Mouse (Mus musculus) midbrain, postnatal 0 days (tissue): ENCODE measurements at regions not wholly inside any gene's neighbourhood (a gene's known extent, or its start where the extent isn't known, plus 50 kb on each side); places are given as distances from the start of the nearest gene placed in this dataset.

Experiments used
- ATAC-seq: fragments of 200-750 bp; cut with Nextera tagmentation; 2 replicates; pipeline ENCODE4 v1.8.0; 2017; ENCODE audit warnings: moderate number of reproducible peaks, mild to moderate bottlenecking, moderate TSS enrichment, moderate library complexity; ENCODE audit not compliant: low FRiP score
- DNase-seq: peaks from one replicate; pipeline ENCODE4 v3.0.0-alpha.2; 2015; ENCODE audit warnings: low spot score
- H3K27ac ChIP-seq: fragments of 300-500 bp; sonication (generic); 2 replicates; pipeline ENCODE4 v1.5.1; 2014; ENCODE audit warnings: low read depth, mild to moderate bottlenecking, low read length, mixed read lengths
- H3K27me3 ChIP-seq: fragments of 300-500 bp; sonication (generic); 2 replicates; pipeline ENCODE4 v1.6.1; 2014; ENCODE audit warnings: low read length, control low read depth, mixed read lengths; ENCODE audit not compliant: insufficient read depth
- H3K36me3 ChIP-seq: fragments of 300-500 bp; sonication (generic); 2 replicates; pipeline ENCODE4 v1.6.1; 2014; ENCODE audit warnings: low read length, control low read depth, mixed read lengths; ENCODE audit not compliant: insufficient read depth
- H3K4me1 ChIP-seq: fragments of 300-500 bp; sonication (generic); 2 replicates; pipeline ENCODE4 v1.6.1; 2014; ENCODE audit warnings: mild to moderate bottlenecking, control low read depth, antibody characterized with exemption, low read length, mixed read lengths; ENCODE audit not compliant: insufficient read depth
- H3K4me2 ChIP-seq: fragments of 300-500 bp; sonication (generic); 2 replicates; pipeline ENCODE4 v1.6.1; 2014; ENCODE audit warnings: low read depth, mild to moderate bottlenecking, low read length, mixed read lengths; ENCODE audit not compliant: poor library complexity, severe bottlenecking
- H3K4me3 ChIP-seq: fragments of 300-500 bp; sonication (generic); 2 replicates; pipeline ENCODE4 v1.5.1; 2014; ENCODE audit warnings: low read depth, mild to moderate bottlenecking, low read length, moderate library complexity
- H3K9ac ChIP-seq: fragments of 300-500 bp; sonication (generic); replicated peaks from 2 replicates; pipeline ENCODE4 v1.6.1; 2014; ENCODE audit warnings: mild to moderate bottlenecking, low read length, moderate library complexity, mixed read lengths; ENCODE audit not compliant: poor library complexity, severe bottlenecking
- H3K9me3 ChIP-seq: fragments of 300-500 bp; sonication (generic); 2 replicates; pipeline ENCODE4 v1.6.1; 2016; ENCODE audit warnings: low read length, control low read depth
- CTCF ChIP-seq: IDR thresholded peaks from 2 replicates; pipeline ENCODE4 v1.5.1; 2016; ENCODE audit warnings: antibody characterized with exemption, mild to moderate bottlenecking
- WGBS: fragments of 180-500 bp; shearing (Covaris S2); extraction: QIAGEN DNeasy Blood & Tissue Kit; methylation state at CpG from one replicate; pipeline ENCODE4 v1.1.7; 2014; 5-methylcytosine and 5-hydroxymethylcytosine counted together

GRCm38 (mm10) chr6:101048431-101048830 is 215.0 kb downstream of the Ppp4r2 start:
- Histone ChIP-seq H3K4me2 (no peak overlapping the region), H3K27ac (no peak overlapping the region), H3K4me3 (no peak overlapping the region), H3K9me3 (no peaks in the 10 kb centered on the region), H3K4me1 (peaks cover 6% of the 10 kb centered on the region; the same call in 1 of the 2 replicates), H3K9ac (no peak overlapping the region), H3K36me3 (no peaks in the 10 kb centered on the region), H3K27me3 (no peaks in the 10 kb centered on the region)
- 39% methylated on average over 1 of the region's 1 CpGs for WGBS
- no peak for DNase-seq
- no peak for TF ChIP-seq CTCF
- ATAC-seq, result no peak

DNA sequence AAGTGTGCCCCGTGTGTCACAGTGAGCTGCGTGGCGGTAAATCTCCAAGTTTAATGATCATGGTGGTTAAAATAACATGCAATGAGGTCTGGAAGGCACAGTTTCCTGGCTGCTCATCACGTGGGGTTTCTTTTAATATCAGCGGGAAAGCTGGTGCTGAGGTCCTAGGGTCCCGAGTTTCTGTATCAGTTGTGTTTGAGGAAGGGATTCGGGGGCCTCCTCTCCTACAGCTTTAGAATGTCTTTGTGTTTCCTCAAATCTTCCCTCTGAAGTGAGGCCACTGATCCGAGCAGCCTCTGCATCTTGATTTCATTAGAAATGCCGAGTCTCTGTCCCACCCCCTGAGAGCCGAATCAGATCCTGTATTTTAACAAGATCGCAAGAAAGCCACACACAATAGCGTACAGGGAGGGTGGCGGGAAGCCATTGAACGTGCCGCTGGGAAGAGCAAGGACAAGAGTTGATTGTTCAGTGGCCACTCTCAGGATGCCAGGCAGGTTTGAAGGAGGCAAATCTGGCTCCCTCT is 215.5 kb downstream of the Ppp4r2 start:
- Histone ChIP-seq H3K4me1 (peaks cover 6% of the 10 kb centered on the region; the same call in 1 of the 2 replicates), H3K9ac (no peak overlapping the region), H3K27me3 (no peaks in the 10 kb centered on the region), H3K9me3 (no peaks in the 10 kb centered on the region), H3K27ac (0 out of 2 replicates have a peak overlapping the region, but pooled peaks have one; percentile 32), H3K36me3 (no peaks in the 10 kb centered on the region), H3K4me2 (no peak overlapping the region), H3K4me3 (no peak overlapping the region)
- peak; percentile 44; the same call in 1 of the 2 replicates for ATAC-seq
- TF ChIP-seq CTCF, result no peak
- DNase-seq, result peak; percentile 30
- WGBS, result 16% methylated on average over 15 of the region's 15 CpGs

DNA sequence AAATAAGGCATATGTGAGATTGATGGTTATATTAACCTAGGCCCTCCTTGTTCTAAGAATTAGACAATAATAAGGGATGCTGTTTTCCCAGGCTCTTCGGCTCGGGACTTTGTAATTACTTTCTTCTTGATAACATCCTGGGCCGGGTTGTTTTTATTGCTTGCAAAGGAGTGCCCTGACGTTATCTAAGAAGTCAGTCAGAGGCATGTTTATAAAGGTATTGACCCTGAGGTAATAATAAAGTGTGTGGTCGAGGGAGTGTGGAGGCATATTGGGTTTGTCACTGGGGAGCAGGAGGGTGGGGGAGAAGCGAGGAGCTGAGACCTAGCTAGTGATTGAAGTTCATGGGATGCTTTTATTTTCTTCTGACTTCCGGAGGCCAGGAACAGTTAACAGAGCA is 221.5 kb downstream of the Ppp4r2 start:
- no peaks in the 10 kb centered on the region for H3K27me3 ChIP-seq
- H3K4me2 ChIP-seq, result no peak overlapping the region
- H3K4me1 ChIP-seq, result no peaks in the 10 kb centered on the region
- no peak overlapping the region for H3K27ac ChIP-seq
- H3K9ac ChIP-seq, result no peak overlapping the region
- no peaks in the 10 kb centered on the region for H3K9me3 ChIP-seq
- 74% methylated on average over 7 of the region's 7 CpGs for WGBS
- no peaks in the 10 kb centered on the region for H3K36me3 ChIP-seq
- ATAC-seq, result no peak
- TF ChIP-seq CTCF, result no peak
- DNase-seq, result no peak
- H3K4me3 ChIP-seq, result no peak overlapping the region

DNA sequence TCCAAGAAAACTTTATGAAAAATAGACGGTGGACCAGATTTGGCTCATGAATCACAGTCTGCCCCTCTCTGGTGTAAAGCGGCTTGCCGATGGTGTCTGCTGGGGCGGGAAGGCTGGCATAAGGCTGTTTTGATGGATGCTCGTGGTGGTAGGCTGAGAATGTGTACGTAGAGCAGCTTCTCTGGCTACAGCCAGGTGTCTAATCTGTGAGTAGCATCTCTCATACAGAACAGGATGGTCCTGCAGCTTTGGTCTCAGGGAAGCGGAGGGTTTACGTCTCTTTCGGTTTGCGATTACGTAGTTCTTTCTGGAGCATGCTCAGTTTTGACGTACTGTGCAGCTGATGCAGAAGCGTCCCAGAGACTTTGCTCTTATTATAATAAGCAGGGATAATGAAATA is 222.9 kb downstream of the Ppp4r2 start:
- Histone ChIP-seq H3K9ac (no peak overlapping the region), H3K27ac (no peak overlapping the region), H3K4me3 (no peak overlapping the region), H3K4me1 (no peaks in the 10 kb centered on the region), H3K9me3 (no peaks in the 10 kb centered on the region), H3K36me3 (no peaks in the 10 kb centered on the region), H3K27me3 (no peaks in the 10 kb centered on the region), H3K4me2 (no peak overlapping the region)
- TF ChIP-seq CTCF, result no peak
- no peak for DNase-seq
- WGBS, result 92% methylated on average over 13 of the region's 13 CpGs
- ATAC-seq, result no peak

DNA sequence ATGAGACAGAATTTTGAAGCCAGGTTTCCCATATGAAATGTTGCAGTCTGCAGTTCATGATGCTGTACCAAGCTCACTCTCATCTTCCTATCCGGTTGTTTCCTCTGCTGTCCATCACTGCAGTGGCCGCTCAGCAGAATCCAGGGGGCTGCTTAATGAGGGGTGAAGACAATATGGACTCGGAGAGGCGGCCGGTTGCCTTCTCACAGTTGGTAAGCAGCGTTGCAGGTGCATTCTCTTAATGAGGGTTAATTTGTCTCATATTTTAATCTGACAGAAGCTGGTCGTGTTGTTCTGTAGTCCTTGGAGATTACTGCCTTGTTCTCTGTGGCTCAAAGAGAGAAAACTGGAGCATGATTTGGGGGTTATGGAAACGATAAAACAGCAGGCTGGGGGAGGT is 225.6 kb downstream of the Ppp4r2 start:
- no peak for TF ChIP-seq CTCF
- 41% methylated on average over 8 of the region's 8 CpGs for WGBS
- H3K27ac ChIP-seq, result no peak overlapping the region
- H3K9me3 ChIP-seq, result no peaks in the 10 kb centered on the region
- H3K4me2 ChIP-seq, result no peak overlapping the region
- H3K27me3 ChIP-seq, result no peaks in the 10 kb centered on the region
- no peak overlapping the region for H3K9ac ChIP-seq
- no peaks in the 10 kb centered on the region for H3K36me3 ChIP-seq
- H3K4me3 ChIP-seq, result no peak overlapping the region
- DNase-seq (peak; percentile 56), ATAC-seq (no peak)
- no peaks in the 10 kb centered on the region for H3K4me1 ChIP-seq

DNA sequence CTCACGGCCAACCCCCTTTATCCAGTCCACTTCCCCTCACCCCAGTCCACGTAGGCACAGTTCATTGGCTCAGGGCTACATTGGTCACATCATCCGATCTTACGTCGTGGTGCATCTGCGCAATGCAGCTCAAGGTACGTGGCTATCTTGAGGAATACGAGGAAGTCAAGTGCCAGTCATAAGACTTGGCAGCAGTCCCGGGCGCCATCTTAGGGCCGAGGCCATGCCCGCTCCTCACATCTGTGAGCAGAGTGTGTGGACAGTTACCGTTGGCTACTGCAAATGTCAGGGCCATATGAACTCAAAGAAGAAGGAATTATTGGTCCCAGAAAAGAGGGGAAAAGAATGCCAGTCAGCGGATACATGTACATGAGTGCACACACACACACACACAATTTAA is 228.8 kb downstream of the Ppp4r2 start:
- Histone ChIP-seq H3K4me2 (no peak overlapping the region), H3K4me1 (no peaks in the 10 kb centered on the region), H3K4me3 (no peak overlapping the region), H3K36me3 (no peaks in the 10 kb centered on the region), H3K9me3 (no peaks in the 10 kb centered on the region), H3K9ac (no peak overlapping the region), H3K27me3 (no peaks in the 10 kb centered on the region; the same call in 1 of the 2 replicates), H3K27ac (no peak overlapping the region)
- TF ChIP-seq CTCF, result no peak
- ATAC-seq (no peak), DNase-seq (no peak)
- WGBS, result 96% methylated on average over 14 of the region's 14 CpGs
